In genomic region chr2:12060034-12060723, GRCm38 (mm10) we compare ENCODE assay signal across 9 mouse cellular contexts.
A peak's percentile ranks its signal among the peaks of the same experiment; 100 is the strongest.
DNase-seq lines count a peak whose midpoint lies in the region; ATAC-seq lines count a peak whose summit lies in the region.
"Had no signal": no experiment of that assay in that cellular context is flagged by ENCODE, and none has a peak within 500 bp of the region (broad histone marks: within the 10 kb centered on the region; RNA-seq: fewer than 3 reads in every experiment).

No protein-coding gene starts in this region.

- peak; percentile 60 for DNase-seq in embryo, embryonic 9.5 days (ENCODE audit: extremely low spot score)
- peak; percentile 63 for DNase-seq in forelimb bud, embryonic 11.5 days (ENCODE audit: low read depth, low spot score)
- peak; percentile 6 to 26 for DNase-seq in kidney, adult 8-10 months
- no peak for DNase-seq in layer of hippocampus, postnatal 25 days (ENCODE audit: extremely low spot score in 1 of 2, low spot score in 1 of 2)
- DNase-seq in frontal cortex, postnatal 10 days (ENCODE audit: low spot score in 2 of 2): no peak
- no peak for DNase-seq in midbrain, embryonic 11.5 days (ENCODE audit: low spot score, missing footprints)
- DNase-seq: forebrain, postnatal 0 days had no signal

- WGBS in lung, embryonic 16.5 days: 33% methylated on average over 5 of the region's 5 CpGs
- 75% methylated on average over 5 of the region's 5 CpGs for WGBS in midbrain, embryonic 11.5 days

- no peaks in the 10 kb centered on the region for H3K27me3 ChIP-seq in lung, embryonic 16.5 days (ENCODE audit: control insufficient read depth, insufficient read depth, low read depth, low read length)
- no peaks in the 10 kb centered on the region for H3K27me3 ChIP-seq in midbrain, embryonic 11.5 days (ENCODE audit: control insufficient read depth, insufficient read depth, low read length)
- H3K27me3 ChIP-seq: midbrain, embryonic 12.5 days had no signal

- H3K9me3 ChIP-seq in lung, embryonic 16.5 days (ENCODE audit: control insufficient read depth, low read length): no peaks in the 10 kb centered on the region
- no peaks in the 10 kb centered on the region for H3K9me3 ChIP-seq in midbrain, embryonic 11.5 days (ENCODE audit: control insufficient read depth, low read length)
- H3K9me3 ChIP-seq: midbrain, embryonic 12.5 days had no signal

- ATAC-seq in lung, embryonic 16.5 days (ENCODE audit: low read depth): peak; percentile 98
- no peak for ATAC-seq in midbrain, embryonic 11.5 days (ENCODE audit: low FRiP score)
- ATAC-seq: forebrain, postnatal 0 days had no signal

- H3K36me3 ChIP-seq in lung, embryonic 16.5 days (ENCODE audit: control insufficient read depth, insufficient read depth, low read length): no peaks in the 10 kb centered on the region
- H3K36me3 ChIP-seq in midbrain, embryonic 11.5 days (ENCODE audit: control insufficient read depth, insufficient read depth, low read length): no peaks in the 10 kb centered on the region
- H3K36me3 ChIP-seq: midbrain, embryonic 12.5 days had no signal

- H3K4me1 ChIP-seq in lung, embryonic 16.5 days (replicated peaks; ENCODE audit: control insufficient read depth, insufficient read depth, low read length): peaks cover 6% of the 10 kb centered on the region
- no peaks in the 10 kb centered on the region for H3K4me1 ChIP-seq in midbrain, embryonic 11.5 days (ENCODE audit: control insufficient read depth, insufficient read depth, low read length)
- H3K4me1 ChIP-seq: midbrain, embryonic 12.5 days had no signal

- no peak overlapping the region for H3K9ac ChIP-seq in lung, embryonic 16.5 days (ENCODE audit: low read length)
- no peak overlapping the region for H3K9ac ChIP-seq in midbrain, embryonic 11.5 days (ENCODE audit: low read length)
- H3K9ac ChIP-seq: forebrain, postnatal 0 days; midbrain, embryonic 12.5 days had no signal

- no peak overlapping the region for H3K4me2 ChIP-seq in lung, embryonic 16.5 days (ENCODE audit: low read depth, low read length)
- H3K4me2 ChIP-seq in midbrain, embryonic 11.5 days: no peak overlapping the region
- H3K4me2 ChIP-seq: midbrain, embryonic 12.5 days had no signal

- no peak overlapping the region for H3K4me3 ChIP-seq in lung, embryonic 16.5 days (ENCODE audit: low read length)
- no peak overlapping the region for H3K4me3 ChIP-seq in midbrain, embryonic 11.5 days (ENCODE audit: low read depth, low read length)
- H3K4me3 ChIP-seq: midbrain, embryonic 12.5 days had no signal

- H3K27ac ChIP-seq in lung, embryonic 16.5 days (ENCODE audit: low read length): peak overlapping the region; percentile 58; the same call in 1 of the 2 replicates
- no peak overlapping the region for H3K27ac ChIP-seq in midbrain, embryonic 11.5 days (ENCODE audit: low read depth, low read length)
- H3K27ac ChIP-seq: midbrain, embryonic 12.5 days had no signal

Comparison
In these comparisons a context has a peak if more than half of its experiments do, and no peak if none do; other contexts are left out.
1. DNase-seq: peak in embryo, embryonic 9.5 days (single experiment), forelimb bud, embryonic 11.5 days (single experiment) and kidney, adult 8-10 months (2 of 2); none in layer of hippocampus, postnatal 25 days (0 of 2), frontal cortex, postnatal 10 days (0 of 2) and midbrain, embryonic 11.5 days (single experiment).